Mouse (Mus musculus) right cerebral cortex, postnatal 36 days (tissue): ENCODE results near the gene Marc2.
A peak's percentile ranks its signal among the peaks of the same experiment; 100 is the strongest.

Experiments used
- DNase-seq, 2 experiments: peaks; one replicate each; pipeline ENCODE4 v3.0.0; 2022; ENCODE audit warnings: low spot score in 2 of 2, mixed read lengths in 1 of 2

Gene Marc2

DNA sequence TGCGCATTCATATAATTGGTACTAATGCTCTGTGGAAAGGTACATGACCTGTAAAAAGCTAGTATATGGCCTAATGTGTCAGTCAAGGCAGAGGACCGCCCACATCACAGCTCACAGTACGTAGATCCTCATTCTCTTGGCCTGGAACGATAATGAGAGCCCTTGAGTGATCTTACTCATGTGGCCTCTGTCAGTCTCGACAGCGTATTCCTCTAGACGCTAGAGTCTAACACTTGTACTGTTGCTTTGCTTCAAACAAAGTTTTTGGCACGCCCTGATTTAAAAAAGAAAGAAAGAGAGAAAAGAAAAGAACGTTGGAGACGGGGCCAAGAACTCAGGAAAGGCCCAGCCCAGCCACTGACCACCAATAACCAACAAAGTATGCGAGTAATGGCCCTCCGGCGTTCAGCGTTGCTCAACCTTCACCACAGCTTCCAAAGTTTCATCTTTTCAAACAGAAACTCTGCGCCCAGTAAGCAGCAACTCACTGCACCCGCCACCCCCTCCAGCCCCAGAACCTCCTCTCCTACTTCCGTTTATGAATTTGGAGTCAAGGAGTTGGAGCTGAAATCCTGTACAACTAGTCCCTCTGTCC lies 37.7 kb downstream of the Marc2 start:
- DNase-seq: no peak

DNA sequence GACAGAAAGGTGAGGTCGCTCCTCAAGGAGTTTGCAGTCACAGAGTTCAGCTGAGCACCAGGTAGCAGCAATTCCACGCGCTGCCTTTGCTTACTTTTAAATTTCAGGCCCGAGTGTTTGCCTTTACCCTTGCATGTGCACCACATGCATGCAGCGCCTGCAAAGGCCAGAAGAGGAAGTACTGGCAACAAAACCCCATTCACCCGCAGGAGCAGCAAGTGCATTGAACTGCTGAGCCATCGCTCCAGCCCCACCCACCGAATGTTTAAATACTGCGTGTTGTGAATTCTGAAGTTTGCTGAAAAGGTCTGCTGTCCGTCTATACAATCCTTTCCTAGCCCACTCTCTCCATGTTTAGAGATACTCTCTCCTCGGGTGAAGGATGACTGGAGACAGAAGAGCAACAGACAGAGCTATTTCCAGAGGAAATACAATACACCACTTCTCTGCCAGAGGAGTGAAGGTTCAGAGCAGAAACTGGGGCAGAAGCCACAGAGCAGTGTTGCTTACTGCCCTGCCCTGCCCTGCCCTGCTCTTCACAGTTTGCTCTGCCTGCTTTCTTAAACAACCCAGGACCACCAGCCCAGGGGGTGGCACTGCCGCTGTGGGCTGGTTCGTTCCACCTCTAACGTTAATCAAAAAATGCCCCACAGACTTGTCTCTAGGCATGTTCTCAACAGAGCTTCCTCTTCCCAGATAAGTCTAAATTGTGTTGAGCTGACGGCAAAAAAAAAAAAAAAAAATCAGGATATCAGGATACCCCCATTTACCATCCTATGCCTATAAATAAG lies 38.4 kb downstream of the Marc2 start:
- DNase-seq: no peak

DNA sequence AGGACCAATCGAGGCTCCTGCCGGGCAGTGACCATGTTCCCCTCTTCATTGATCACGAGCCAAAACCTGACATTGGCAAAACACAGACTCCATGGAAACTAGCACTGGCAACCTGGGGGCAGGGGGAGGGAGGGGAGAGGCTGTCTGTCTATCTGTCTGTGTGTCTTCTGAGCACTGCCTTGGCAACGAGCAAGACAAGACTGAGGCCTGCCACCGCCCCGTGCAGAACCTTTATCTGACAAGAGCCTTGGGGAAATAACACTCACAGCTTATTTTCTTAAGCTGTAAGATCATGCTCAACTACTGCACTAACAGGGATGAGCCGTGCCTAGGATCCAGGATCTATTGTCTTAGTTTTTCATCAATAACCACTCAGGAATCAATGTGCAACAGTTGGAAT lies 39.1 kb downstream of the Marc2 start:
- DNase-seq: no peak

GRCm38 (mm10) chr1:184805749-184806148 lies 40.5 kb downstream of the Marc2 start:
- DNase-seq: no peak

DNA sequence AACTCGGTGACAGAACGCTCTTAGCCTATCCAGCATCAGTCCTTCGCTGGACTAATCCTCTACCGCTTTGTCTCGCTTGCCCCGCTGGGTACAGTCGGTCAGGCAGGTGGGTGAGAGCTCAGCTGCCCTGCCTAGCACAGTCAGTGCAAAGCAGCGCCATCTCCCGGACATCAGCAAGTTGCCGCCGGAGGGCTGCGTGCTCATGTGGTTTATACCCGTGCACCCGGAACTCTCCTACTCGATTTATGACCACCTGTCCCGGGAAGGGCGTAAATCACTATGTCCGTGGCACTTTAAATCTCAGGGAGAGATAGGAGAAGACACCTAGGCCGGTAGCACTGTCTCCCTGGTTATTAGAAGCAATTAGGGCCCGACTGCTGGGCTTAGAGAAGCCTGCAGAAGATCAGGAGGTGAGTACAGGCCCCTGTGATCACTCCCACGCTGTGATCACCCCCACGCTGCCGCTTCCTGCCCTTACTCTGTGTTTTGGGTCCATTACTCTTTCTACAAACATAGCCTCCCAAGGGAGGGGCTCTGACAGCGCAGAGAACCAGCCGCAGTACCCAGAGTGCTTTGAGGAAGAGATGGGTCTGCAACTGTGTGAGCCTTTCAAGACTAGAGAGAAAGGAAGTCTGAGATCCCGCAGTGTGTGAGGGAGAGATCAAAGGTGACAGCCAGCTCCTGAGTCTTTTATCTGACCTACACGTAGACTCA lies 52.9 kb downstream of the Marc2 start:
- DNase-seq: no peak

- DNase-seq: no peak
These were observed 55.1 kb downstream of the Marc2 start for GRCm38 (mm10) chr1:184791109-184791508.

DNA sequence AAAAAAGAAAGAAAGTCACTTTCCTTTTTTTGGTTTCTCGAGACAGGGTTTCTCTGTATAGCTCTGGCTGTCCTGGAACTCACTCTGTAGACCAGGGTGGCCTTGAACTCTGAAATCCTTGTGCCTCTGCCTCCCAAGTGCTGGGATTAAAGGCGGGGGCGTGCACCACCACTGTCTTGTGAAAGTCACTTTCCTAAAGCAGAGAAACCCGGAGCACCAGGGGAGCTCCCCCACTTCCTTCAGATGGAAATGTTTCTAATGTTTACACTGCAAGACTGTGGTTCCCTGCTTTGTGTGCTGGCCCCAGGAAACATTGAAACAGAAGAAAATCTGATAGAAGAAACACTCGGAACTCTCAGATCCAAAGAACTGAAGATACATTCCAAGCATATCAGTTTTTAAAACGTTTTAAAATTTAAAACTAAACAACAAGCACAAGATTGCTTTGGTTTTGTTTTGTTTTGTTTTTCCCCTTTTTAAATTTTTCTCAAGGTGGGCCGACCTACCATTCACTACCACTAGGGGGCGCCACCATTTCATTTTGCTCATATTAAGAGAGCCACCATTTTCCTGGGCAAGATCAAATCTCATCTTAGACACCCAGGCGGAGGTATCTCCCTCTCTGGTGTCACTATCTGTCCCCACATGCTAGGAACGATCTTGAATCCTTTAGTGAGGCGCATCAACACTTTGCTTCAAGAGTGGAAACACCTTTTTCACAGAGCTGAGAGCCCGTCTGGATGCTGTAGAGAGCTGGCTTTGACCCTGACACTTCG lies 59.7 kb downstream of the Marc2 start:
- DNase-seq: no peak

GRCm38 (mm10) chr1:184783641-184784040 lies 62.6 kb downstream of the Marc2 start:
- DNase-seq: no peak

DNA sequence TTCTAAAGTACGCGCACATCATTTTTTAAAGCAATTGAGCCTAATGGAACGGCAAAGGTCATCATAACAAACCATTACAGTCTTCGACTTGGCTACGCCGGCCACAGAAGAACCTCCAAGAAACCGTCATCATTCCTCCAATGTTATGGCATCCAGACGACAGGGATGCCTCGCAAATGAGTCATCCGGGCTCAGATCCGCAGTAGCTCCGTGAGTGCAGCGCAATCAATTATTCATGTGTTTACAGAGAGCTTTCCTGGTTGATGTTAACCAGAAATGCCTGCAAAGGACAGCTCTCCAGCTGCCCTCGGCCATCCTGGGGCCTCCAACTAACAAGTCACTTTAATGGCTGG lies 64.1 kb downstream of the Marc2 start:
- no peak for DNase-seq

DNA sequence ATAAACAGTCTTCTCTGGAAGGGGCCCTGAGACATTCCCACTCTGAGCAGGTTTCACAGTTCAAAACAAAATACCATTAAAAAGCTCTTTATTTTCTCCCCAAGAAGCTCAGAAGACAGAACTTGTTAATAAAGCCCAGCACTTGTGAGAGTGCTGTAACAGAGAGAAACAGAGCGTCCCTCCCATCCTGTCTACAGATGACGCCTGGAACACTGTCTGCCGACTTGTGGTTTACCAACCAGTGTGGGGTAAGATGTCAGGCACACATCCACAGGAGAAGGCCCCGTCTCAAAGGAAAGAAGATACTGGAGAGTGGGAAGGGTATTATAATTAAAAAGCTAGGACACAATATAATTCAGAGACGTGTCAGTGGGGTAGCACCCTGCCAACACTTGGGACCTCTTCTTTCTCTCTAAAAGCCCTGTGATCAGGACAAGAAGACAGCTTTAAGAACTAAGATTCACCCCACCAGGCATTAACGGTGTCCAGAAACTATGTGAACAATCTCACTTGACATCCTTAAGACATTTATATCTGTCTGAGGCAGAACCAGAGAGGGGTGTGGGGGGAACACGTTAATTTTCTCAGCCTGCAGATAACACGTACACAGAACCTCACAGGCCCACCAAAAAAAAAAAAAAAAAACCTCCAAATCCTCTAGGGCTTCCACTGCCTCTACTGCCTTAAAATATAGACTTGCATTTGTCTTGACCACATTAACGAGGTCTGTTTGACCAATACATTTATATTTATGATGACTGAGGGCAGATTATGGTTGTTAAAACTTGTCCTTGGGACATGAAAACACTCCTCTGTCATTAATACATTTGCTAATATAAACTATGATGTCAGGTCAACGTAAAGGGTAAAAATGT lies 64.7 kb downstream of the Marc2 start:
- DNase-seq: no peak

DNA sequence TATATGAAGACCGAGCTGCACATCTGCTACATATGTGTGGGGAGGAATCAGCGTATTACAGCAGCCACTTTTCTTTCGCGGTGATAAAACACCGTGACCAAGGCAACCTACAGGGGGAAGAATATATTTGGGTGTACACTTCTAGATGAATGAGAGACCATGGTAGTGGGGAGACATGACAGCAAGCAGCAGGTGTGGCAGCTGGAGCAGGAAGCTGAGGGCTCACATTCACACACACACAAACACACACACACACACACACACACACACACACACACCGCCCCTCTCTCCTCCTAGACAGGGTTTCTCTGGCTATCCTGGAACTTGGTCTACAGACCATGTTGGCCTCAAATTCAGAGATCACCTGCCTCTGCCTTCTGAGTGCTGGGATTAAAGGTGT lies 68.1 kb downstream of the Marc2 start:
- DNase-seq: no peak

GRCm38 (mm10) chr1:184777061-184777795 lies 69.0 kb downstream of the Marc2 start:
- DNase-seq: no peak

GRCm38 (mm10) chr1:184775289-184775688 lies 71.0 kb downstream of the Marc2 start:
- DNase-seq: no peak

DNA sequence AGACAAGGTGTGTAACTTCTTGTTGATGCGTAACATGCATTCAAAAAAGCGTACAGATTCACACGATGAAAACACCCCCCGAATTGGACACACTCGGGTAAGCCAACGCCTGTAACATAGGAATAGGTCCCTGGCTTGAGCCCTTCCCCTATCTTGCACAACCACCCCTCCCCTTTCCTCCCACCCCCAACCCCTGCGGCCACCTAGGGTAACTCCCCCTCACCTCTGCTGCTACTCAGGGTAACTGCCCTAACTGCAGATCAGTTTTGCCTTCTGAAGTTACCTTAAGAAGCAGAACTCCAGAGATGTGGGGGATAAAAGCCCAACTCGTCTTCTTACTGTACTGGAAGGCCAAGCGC lies 74.4 kb downstream of the Marc2 start:
- no peak for DNase-seq

DNA sequence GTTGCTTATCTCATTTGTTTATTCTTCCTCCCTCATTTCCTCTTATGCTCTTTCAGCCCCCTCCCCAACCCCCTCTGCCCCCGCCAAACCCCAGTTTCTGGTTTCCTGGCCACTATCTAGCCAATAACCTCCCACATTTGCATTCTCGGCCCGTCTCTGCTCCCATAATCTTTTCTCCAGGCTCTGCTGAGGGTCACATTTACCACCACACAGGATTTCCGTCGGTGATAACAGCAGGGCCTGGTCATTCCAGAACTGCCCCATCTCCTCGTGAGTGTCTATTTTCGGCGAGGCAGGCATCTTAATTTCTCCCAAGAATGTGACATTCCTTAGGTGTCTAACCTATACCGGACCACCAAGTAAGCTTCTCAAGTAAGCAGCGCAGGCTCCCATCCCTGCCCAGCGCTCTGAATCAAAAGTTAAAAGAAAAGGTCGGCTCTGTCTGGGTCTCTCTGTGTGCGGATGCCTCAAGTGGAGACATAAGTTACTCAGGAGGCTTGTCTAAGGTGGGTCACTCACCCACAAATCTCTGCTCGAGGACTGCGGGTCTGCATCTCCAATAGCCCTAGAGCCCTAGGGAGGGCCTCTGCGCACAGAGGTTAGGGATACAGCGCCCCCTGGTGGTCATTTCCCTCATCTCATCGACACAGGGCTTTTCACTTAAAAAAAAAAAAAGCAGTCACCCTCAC lies 74.9 kb downstream of the Marc2 start:
- DNase-seq: peak; percentile 24

GRCm38 (mm10) chr1:184763866-184764265 lies 82.4 kb downstream of the Marc2 start:
- no peak for DNase-seq
